Mouse (Mus musculus) testis, adult 2 months (tissue): Measurements from ENCODE around the gene Tctn1. TPM values are rescaled to one million over a fixed set of nuclear protein-coding genes. Genes with fewer than 3 reads are reported as not detected.

Experiments
- H3K27ac ChIP-seq: fragments of 200-500 bp; 2 replicates; pipeline ENCODE4 v1.5.1; 2012; ENCODE audit warnings: low read depth, low read length; ENCODE audit not compliant: control insufficient read depth, insufficient read depth
- H3K27me3 ChIP-seq: fragments of 200-500 bp; 2 replicates; pipeline ENCODE4 v1.6.1; 2012; ENCODE audit warnings: mild to moderate bottlenecking, low read length, moderate library complexity; ENCODE audit not compliant: control insufficient read depth, insufficient read depth
- H3K36me3 ChIP-seq: fragments of 200-500 bp; 2 replicates; pipeline ENCODE4 v1.6.1; 2012; ENCODE audit warnings: mild to moderate bottlenecking, low read length; ENCODE audit not compliant: control insufficient read depth, insufficient read depth
- H3K4me1 ChIP-seq: fragments of 200-500 bp; 2 replicates; pipeline ENCODE4 v1.6.1; 2012; ENCODE audit warnings: low read length; ENCODE audit not compliant: control insufficient read depth, insufficient read depth
- H3K4me3 ChIP-seq: fragments of 200-500 bp; 2 replicates; pipeline ENCODE4 v1.5.1; 2012; ENCODE audit warnings: low read depth, mild to moderate bottlenecking, low read length, moderate library complexity, mixed read lengths; ENCODE audit not compliant: control insufficient read depth
- CTCF ChIP-seq: fragments of 200-500 bp; IDR thresholded peaks from 2 replicates; pipeline ENCODE4 v1.5.1; 2012; ENCODE audit warnings: low read depth, mild to moderate bottlenecking, inconsistent platforms, low read length, moderate library complexity; ENCODE audit not compliant: control insufficient read depth, insufficient read depth, insufficient replicate concordance
- POLR2A ChIP-seq: fragments of 200-500 bp; IDR thresholded peaks from 2 replicates; pipeline ENCODE4 v1.6.1; 2012; ENCODE audit warnings: low read depth, mild to moderate bottlenecking, inconsistent platforms, low read length, moderate library complexity; ENCODE audit not compliant: control insufficient read depth
- polyA plus RNA-seq: library from polyadenylated mRNA; depleted of rRNA; stranded (reverse); fragments of >200 nt; gene quantifications from 2 replicates; pipeline ENCODE4 v1.2.3, GENCODE M21; 2012

The Tctn1 gene
- polyA plus RNA-seq, 1 experiment = 59.8 TPM

- Histone ChIP-seq H3K27ac (no peak overlapping the region), H3K27me3 (no peaks in the 10 kb centered on the region), H3K4me1 (no peaks in the 10 kb centered on the region; the same call in 1 of the 2 replicates), H3K36me3 (no peaks in the 10 kb centered on the region), H3K4me3 (no peak overlapping the region)
- TF ChIP-seq CTCF (no peak), POLR2A (no peak)
Observed at GRCm38 (mm10) chr5:122291553-122292339, 27.5 kb upstream of the Tctn1 start.

GRCm38 (mm10) chr5:122291149-122291548 lies 26.9 kb upstream of the Tctn1 start:
- Histone ChIP-seq H3K4me1 (peaks cover 2% of the 10 kb centered on the region), H3K36me3 (no peaks in the 10 kb centered on the region), H3K27ac (no peak overlapping the region), H3K27me3 (no peaks in the 10 kb centered on the region), H3K4me3 (no peak overlapping the region)
- TF ChIP-seq POLR2A = no peak
- no peak for TF ChIP-seq CTCF

GRCm38 (mm10) chr5:122288147-122288811 lies 24.0 kb upstream of the Tctn1 start:
- peaks cover 9% of the 10 kb centered on the region for H3K4me1 ChIP-seq
- TF ChIP-seq CTCF (no peak), POLR2A (no peak)

GRCm38 (mm10) chr5:122287026-122287425 lies 22.8 kb upstream of the Tctn1 start:
- Histone ChIP-seq H3K27ac (no peak overlapping the region), H3K4me1 (peaks cover 9% of the 10 kb centered on the region), H3K4me3 (no peak overlapping the region), H3K36me3 (no peaks in the 10 kb centered on the region), H3K27me3 (no peaks in the 10 kb centered on the region)
- TF ChIP-seq CTCF (no peak), POLR2A (no peak)

More at GRCm38 (mm10) chr5:122288147-122288811, 24.0 kb upstream of the Tctn1 start:
- Histone ChIP-seq H3K36me3 (no peaks in the 10 kb centered on the region), H3K27me3 (no peaks in the 10 kb centered on the region), H3K27ac (no peak overlapping the region), H3K4me3 (no peak overlapping the region)

- Histone ChIP-seq H3K4me3 (peak overlapping the region; percentile 17), H3K27me3 (no peaks in the 10 kb centered on the region), H3K36me3 (no peaks in the 10 kb centered on the region), H3K4me1 (peaks cover 9% of the 10 kb centered on the region), H3K27ac (no peak overlapping the region)
- TF ChIP-seq CTCF = no peak
- TF ChIP-seq POLR2A = no peak
Observed at GRCm38 (mm10) chr5:122286191-122286590, 21.9 kb upstream of the Tctn1 start.

DNA sequence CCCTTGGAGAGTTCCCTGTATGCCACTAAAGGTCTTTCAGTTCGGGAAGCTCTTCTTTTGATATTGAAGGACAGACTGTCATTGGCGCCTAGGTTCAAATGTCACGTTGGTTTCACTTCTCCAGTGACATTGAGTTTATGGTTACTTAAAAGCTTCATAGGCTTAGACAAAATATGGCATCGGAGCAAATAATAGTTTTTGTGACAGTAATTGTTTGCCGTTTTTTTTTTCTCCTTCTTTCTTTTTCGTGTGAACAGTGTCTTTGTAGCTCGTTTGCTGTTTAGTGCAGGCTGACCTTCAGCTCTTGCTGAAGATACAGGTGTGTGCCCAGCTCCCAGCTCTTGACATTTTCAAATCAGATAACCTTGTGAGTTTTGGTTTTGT lies 21.5 kb upstream of the Tctn1 start:
- H3K27ac ChIP-seq = no peak overlapping the region
- H3K36me3 ChIP-seq = no peaks in the 10 kb centered on the region
- TF ChIP-seq POLR2A (no peak), CTCF (no peak)
- peaks cover 10% of the 10 kb centered on the region for H3K4me1 ChIP-seq
- no peaks in the 10 kb centered on the region for H3K27me3 ChIP-seq
- peak overlapping the region; percentile 90; the same call in 1 of the 2 replicates for H3K4me3 ChIP-seq

DNA sequence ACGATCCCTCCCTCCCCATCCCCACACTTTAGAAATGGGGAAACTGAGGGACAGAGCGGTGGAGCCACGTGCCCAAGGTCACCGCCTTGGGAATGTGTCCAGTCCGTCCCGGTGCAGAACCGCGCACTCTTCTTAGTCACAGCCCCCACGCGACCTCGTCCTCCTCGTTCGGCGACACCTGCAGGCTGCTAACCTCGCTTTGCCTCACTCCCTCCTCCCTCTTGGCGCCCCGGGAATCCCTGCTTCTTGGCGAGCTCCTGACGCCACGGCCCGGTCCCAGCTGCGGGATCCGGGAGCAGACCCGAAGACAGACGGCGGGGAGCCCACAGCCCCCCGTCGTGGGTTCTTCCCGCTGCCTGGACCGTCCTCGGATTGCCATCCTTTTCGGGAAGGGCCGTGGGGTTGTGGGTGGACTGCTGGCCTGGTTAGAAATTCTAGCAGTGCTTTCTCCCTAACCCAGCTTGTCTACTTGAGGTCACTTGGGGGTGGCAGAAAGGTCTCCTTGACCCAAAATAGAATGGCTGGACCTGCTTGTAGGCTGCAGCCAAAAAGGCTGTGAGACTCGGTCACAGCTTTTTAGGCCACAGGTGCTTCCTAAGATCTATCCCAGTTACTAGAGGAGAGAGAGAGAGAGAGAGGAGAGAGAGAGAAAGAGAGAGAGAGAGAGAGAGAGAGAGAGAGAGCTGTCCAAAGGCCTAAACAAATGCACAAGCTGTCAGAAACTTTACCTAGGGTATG lies 20.9 kb upstream of the Tctn1 start:
- Histone ChIP-seq H3K27me3 (no peaks in the 10 kb centered on the region), H3K27ac (peak overlapping the region; percentile 91)

More for the DNA sequence above, 20.9 kb upstream of the Tctn1 start:
- peaks cover 15% of the 10 kb centered on the region for H3K4me1 ChIP-seq
- TF ChIP-seq CTCF = 0 out of 2 replicates have a peak, but pooled peaks have one; percentile 12
- no peak for TF ChIP-seq POLR2A
- H3K36me3 ChIP-seq = no peaks in the 10 kb centered on the region
- peak overlapping the region; percentile 90 for H3K4me3 ChIP-seq
